Mouse (Mus musculus): ENCODE measurements around the gene Spag7. TPM values are rescaled to one million over a fixed set of nuclear protein-coding genes. Genes with fewer than 3 reads are reported as not detected.

Gene Spag7
- polyA plus RNA-seq, 1 experiment = not detected

DNA sequence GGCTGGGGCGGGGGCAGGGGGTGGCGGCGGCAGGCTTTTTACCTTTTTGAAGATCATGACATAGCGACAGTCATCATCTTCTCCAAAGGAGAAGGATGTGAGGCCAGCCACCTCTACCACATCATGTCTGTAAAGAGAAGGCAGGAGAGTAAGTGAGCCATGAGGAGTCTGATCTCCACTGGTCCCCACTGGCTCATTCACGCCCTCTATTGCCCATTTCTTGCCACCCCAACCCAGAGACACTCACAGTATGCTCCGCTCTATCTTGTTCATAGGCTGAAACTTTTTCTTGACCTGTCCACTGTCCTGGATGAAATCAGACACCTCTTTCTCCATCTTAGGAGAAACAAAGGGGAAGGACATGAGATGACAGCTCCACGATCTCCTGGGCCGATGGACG lies 4.5 kb downstream of the Spag7 start:
- H3K4me1 ChIP-seq (ENCODE audit: control insufficient read depth, insufficient read depth, low read length) = no peaks in the 10 kb centered on the region
- WGBS = 93% methylated on average over 9 of the region's 9 CpGs
- TF ChIP-seq CTCF (IDR thresholded peaks at IDR 0.05; ENCODE audit: insufficient read depth, low read depth, low read length) = no peak
- TF ChIP-seq POLR2A (IDR thresholded peaks at IDR 0.05; ENCODE audit: insufficient read depth, low read depth, low read length) = no peak
- no peak overlapping the region for H3K27ac ChIP-seq (ENCODE audit: insufficient read depth, low read depth, low read length)
- H3K4me3 ChIP-seq (ENCODE audit: insufficient read depth, low read depth, low read length) = no peak overlapping the region

DNA sequence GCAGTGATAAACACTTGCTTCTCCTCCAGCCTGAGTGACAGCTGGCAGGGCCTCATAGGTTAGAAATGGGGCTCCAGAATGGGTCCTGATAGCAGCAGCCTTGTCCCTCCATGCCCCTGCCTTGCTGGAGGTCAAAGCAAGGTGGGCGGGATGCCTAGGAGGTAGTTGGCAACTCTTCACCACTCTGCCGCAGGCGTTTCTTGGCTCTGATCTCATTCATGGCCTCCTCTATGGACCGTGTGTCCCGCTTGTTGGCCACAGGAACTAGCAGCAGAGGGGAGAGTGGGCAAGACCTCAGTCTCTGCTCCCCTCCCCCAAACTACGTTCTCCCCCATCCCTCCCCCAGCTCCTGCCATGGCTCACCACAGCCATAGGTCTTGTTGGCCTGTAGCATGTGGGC lies 5.3 kb downstream of the Spag7 start:
- Histone ChIP-seq H3K4me1 (ENCODE audit: control insufficient read depth, insufficient read depth, low read length) (no peaks in the 10 kb centered on the region), H3K27ac (ENCODE audit: insufficient read depth, low read depth, low read length) (no peak overlapping the region), H3K4me3 (ENCODE audit: insufficient read depth, low read depth, low read length) (no peak overlapping the region)
- WGBS = 82% methylated on average over 6 of the region's 6 CpGs
- no peak for TF ChIP-seq POLR2A (IDR thresholded peaks at IDR 0.05; ENCODE audit: insufficient read depth, low read depth, low read length)
- TF ChIP-seq CTCF (IDR thresholded peaks at IDR 0.05; ENCODE audit: insufficient read depth, low read depth, low read length) = no peak

DNA sequence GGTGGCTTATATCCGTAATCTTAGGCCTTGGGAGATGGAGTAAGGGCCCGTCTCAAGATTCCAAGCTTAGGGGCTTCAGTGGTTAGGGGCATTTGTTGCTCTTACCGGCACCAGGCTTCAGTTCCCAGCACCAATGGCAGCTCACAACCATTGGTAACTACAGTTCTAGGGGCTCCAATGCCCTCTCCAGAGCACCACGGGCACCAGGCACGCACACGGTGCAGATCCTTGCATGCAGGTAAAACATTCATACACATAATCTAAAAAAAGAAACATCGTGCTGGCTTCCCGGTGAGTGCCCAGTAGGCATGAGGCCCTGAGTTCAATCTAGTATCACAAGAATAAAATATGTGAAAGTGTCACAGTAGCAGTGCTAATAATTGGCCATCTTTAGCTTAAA lies 6.1 kb downstream of the Spag7 start:
- WGBS = 92% methylated on average over 8 of the region's 8 CpGs
- Histone ChIP-seq H3K4me3 (ENCODE audit: insufficient read depth, low read depth, low read length) (no peak overlapping the region), H3K4me1 (ENCODE audit: control insufficient read depth, insufficient read depth, low read length) (no peaks in the 10 kb centered on the region), H3K27ac (ENCODE audit: insufficient read depth, low read depth, low read length) (no peak overlapping the region)
- TF ChIP-seq POLR2A (IDR thresholded peaks at IDR 0.05; ENCODE audit: insufficient read depth, low read depth, low read length) = no peak
- no peak for TF ChIP-seq CTCF (IDR thresholded peaks at IDR 0.05; ENCODE audit: insufficient read depth, low read depth, low read length)

DNA sequence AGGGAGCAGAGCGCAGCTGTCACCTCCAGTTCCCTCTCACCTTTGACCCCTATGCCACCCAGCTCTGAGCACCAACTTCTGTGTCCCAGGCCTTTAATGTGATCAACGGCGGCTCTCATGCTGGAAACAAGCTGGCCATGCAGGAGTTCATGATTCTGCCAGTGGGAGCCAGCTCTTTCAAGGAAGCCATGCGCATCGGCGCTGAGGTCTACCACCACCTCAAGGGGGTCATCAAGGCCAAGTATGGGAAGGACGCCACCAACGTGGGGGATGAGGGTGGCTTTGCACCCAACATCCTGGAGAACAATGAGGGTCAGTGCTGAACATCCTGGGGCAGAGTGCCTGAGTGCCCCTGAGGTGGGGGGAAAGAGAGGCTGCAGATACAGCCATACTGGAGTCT lies 8.6 kb downstream of the Spag7 start:
- WGBS = 91% methylated on average over 8 of the region's 8 CpGs
- TF ChIP-seq CTCF (IDR thresholded peaks at IDR 0.05; ENCODE audit: insufficient read depth, low read depth, low read length) = no peak
- TF ChIP-seq POLR2A (IDR thresholded peaks at IDR 0.05; ENCODE audit: insufficient read depth, low read depth, low read length) = no peak
- Histone ChIP-seq H3K4me1 (ENCODE audit: control insufficient read depth, insufficient read depth, low read length) (peaks cover 11% of the 10 kb centered on the region), H3K27ac (ENCODE audit: insufficient read depth, low read depth, low read length) (no peak overlapping the region), H3K4me3 (ENCODE audit: insufficient read depth, low read depth, low read length) (no peak overlapping the region)

DNA sequence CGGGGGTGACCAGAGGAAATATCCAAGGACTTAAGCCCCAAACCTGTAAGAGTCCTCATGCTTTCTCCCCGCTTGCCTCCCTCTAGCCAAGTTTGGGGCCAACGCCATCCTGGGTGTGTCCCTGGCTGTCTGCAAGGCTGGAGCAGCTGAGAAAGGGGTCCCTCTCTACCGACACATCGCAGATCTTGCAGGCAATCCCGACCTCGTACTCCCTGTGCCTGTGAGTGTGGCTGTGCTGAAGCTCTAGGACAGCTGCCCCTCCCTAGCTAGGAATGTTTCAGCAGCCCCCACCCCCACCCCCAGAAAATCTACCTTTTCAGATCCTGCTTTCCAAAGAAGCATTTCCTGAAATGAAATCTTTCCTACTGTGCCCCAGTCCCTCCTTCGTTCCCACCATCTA lies 10.3 kb downstream of the Spag7 start:
- Histone ChIP-seq H3K4me1 (ENCODE audit: control insufficient read depth, insufficient read depth, low read length) (peaks cover 13% of the 10 kb centered on the region), H3K27ac (ENCODE audit: insufficient read depth, low read depth, low read length) (no peak overlapping the region), H3K4me3 (ENCODE audit: insufficient read depth, low read depth, low read length) (no peak overlapping the region)
- TF ChIP-seq POLR2A (IDR thresholded peaks at IDR 0.05; ENCODE audit: insufficient read depth, low read depth, low read length) = no peak
- TF ChIP-seq CTCF (IDR thresholded peaks at IDR 0.05; ENCODE audit: insufficient read depth, low read depth, low read length) = no peak
- WGBS = 85% methylated on average over 8 of the region's 8 CpGs

DNA sequence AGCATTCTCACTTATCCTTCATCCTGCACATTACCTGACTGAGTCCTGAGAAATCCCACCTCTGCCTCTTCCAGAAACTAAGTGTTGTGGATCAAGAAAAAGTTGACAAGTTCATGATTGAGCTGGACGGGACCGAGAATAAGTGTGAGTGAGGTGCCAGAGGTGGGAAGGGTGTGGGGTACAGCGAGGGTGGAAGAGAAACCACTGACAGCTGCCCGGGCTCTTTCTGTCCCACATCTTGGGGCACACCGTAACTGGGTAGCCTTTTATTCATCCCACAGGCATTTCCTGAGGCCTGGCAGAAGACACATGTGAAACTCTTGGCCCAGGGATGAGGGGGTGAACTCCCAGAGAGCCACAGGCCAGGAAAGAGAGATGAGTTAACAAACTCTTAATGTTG lies 10.7 kb downstream of the Spag7 start:
- Histone ChIP-seq H3K27ac (ENCODE audit: insufficient read depth, low read depth, low read length) (no peak overlapping the region), H3K4me1 (ENCODE audit: control insufficient read depth, insufficient read depth, low read length) (peaks cover 13% of the 10 kb centered on the region), H3K4me3 (ENCODE audit: insufficient read depth, low read depth, low read length) (no peak overlapping the region)
- WGBS = 90% methylated on average over 5 of the region's 5 CpGs
- TF ChIP-seq POLR2A (IDR thresholded peaks at IDR 0.05; ENCODE audit: insufficient read depth, low read depth, low read length) = no peak
- TF ChIP-seq CTCF (IDR thresholded peaks at IDR 0.05; ENCODE audit: insufficient read depth, low read depth, low read length) = no peak

DNA sequence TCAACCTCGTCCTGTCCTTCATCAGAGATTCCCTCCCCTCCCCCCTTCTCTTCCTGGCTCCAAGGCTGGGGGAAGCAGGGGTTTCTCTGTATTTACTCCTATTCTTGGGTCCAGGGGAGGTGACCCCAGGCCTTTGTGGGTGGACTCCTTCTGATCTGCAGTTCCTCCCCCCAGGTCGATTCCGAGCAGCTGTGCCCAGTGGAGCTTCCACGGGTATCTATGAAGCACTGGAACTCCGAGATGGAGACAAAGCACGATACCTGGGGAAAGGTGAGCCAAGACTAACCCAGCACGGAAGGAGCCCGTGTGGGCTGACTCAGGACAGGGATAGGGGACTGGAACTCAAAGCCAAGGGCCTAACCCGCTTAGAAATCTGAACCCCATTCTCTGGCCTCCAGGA lies 11.2 kb downstream of the Spag7 start:
- WGBS = 70% methylated on average over 9 of the region's 9 CpGs
- Histone ChIP-seq H3K4me1 (ENCODE audit: control insufficient read depth, insufficient read depth, low read length) (peaks cover 13% of the 10 kb centered on the region), H3K27ac (ENCODE audit: insufficient read depth, low read depth, low read length) (no peak overlapping the region), H3K4me3 (ENCODE audit: insufficient read depth, low read depth, low read length) (no peak overlapping the region)
- no peak for TF ChIP-seq POLR2A (IDR thresholded peaks at IDR 0.05; ENCODE audit: insufficient read depth, low read depth, low read length)
- TF ChIP-seq CTCF (IDR thresholded peaks at IDR 0.05; ENCODE audit: insufficient read depth, low read depth, low read length) = no peak

DNA sequence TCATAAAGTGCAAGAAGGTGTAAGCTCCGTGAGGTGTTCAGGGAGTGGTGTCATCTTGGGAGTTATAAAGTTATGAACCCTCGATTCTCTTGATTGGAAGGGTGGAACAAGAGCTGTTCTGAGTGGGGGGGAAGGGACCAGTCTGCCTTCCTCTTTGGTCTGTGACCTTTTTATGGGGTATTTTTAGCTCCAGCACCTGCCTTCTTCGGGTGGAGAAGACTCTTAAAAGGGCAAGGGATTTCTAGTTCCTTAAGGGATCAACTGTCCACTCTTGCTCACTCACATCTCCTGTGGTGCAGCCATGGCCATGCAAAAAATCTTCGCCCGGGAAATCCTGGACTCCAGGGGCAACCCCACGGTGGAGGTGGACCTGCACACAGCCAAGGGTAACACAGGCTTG lies 11.6 kb downstream of the Spag7 start:
- TF ChIP-seq CTCF (IDR thresholded peaks at IDR 0.05; ENCODE audit: insufficient read depth, low read depth, low read length) (no peak), POLR2A (IDR thresholded peaks at IDR 0.05; ENCODE audit: insufficient read depth, low read depth, low read length) (no peak)
- H3K27ac ChIP-seq (ENCODE audit: insufficient read depth, low read depth, low read length) = no peak overlapping the region

DNA sequence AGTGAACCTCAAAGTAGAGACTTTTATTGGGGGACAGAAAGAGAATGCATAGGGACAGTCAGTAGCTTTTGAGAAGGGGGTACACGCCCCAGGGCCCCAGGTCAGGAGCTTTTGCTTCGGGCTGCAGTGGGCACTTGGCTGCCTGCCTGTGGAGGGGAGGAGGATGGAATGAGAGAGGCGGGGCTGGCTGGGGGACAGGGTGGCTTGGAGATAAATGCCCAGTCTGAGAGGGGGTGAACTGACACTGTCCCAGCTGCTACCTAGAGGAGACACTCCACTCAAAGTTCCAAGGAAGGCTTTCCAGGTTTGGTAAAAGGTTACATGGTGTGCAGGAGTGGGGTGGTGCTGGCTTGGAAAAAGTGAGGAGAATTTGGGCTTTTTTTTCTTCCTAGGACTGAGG lies 12.3 kb downstream of the Spag7 start, which contains the start of gene Eno3:
Eno3 (plus strand) TSS at position 239 of the 400 bp plus-strand sequence.
- TF ChIP-seq POLR2A (IDR thresholded peaks at IDR 0.05; ENCODE audit: insufficient read depth, low read depth, low read length) (no peak), CTCF (IDR thresholded peaks at IDR 0.05; ENCODE audit: insufficient read depth, low read depth, low read length) (no peak)
- Histone ChIP-seq H3K4me1 (ENCODE audit: control insufficient read depth, insufficient read depth, low read length) (peaks cover 17% of the 10 kb centered on the region), H3K27ac (ENCODE audit: insufficient read depth, low read depth, low read length) (no peak within 1 kb of the TSS), H3K4me3 (ENCODE audit: insufficient read depth, low read depth, low read length) (peak within 1 kb of the TSS; percentile 78)
- 51% methylated on average over 3 of the region's 3 CpGs for WGBS

More for the DNA sequence above, 11.6 kb downstream of the Spag7 start:
- Histone ChIP-seq H3K4me1 (ENCODE audit: control insufficient read depth, insufficient read depth, low read length) (peaks cover 15% of the 10 kb centered on the region), H3K4me3 (ENCODE audit: insufficient read depth, low read depth, low read length) (no peak overlapping the region)
- 57% methylated on average over 6 of the region's 6 CpGs for WGBS

DNA sequence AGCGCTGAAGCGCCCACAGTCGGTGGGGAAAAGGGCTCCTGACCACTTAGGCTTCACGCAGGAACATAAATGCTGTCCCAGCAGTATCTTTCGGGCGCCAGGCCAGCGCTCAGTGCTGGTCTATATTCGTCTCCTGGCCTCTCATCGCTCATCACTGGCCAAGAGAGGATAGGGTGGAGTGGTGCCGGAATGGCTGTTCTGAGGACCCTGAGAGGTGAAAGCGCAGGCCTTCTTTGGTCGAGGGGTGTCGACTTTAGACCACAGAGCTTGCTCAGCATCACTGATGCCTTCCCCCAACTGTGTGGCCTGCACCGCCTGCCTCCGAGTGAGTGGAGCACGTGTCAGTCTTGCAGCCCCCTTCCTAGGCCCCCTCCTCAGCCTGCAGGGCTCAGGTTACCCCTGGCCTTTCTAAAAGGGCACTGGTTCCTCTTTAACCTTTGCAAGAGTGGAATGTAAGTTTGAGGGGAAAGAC lies 12.7 kb downstream of the Spag7 start:
- Histone ChIP-seq H3K4me1 (ENCODE audit: control insufficient read depth, insufficient read depth, low read length) (peaks cover 19% of the 10 kb centered on the region), H3K27ac (ENCODE audit: insufficient read depth, low read depth, low read length) (no peak overlapping the region), H3K4me3 (ENCODE audit: insufficient read depth, low read depth, low read length) (0 out of 2 replicates have a peak overlapping the region, but pooled peaks have one; percentile 78)
- TF ChIP-seq CTCF (IDR thresholded peaks at IDR 0.05; ENCODE audit: insufficient read depth, low read depth, low read length) (no peak), POLR2A (IDR thresholded peaks at IDR 0.05; ENCODE audit: insufficient read depth, low read depth, low read length) (no peak)
- 48% methylated on average over 16 of the region's 16 CpGs for WGBS
